Mouse (Mus musculus): ENCODE measurements around the gene Maco1.
A peak's percentile ranks its signal among the peaks of the same experiment; 100 is the strongest.

Gene Maco1

DNA sequence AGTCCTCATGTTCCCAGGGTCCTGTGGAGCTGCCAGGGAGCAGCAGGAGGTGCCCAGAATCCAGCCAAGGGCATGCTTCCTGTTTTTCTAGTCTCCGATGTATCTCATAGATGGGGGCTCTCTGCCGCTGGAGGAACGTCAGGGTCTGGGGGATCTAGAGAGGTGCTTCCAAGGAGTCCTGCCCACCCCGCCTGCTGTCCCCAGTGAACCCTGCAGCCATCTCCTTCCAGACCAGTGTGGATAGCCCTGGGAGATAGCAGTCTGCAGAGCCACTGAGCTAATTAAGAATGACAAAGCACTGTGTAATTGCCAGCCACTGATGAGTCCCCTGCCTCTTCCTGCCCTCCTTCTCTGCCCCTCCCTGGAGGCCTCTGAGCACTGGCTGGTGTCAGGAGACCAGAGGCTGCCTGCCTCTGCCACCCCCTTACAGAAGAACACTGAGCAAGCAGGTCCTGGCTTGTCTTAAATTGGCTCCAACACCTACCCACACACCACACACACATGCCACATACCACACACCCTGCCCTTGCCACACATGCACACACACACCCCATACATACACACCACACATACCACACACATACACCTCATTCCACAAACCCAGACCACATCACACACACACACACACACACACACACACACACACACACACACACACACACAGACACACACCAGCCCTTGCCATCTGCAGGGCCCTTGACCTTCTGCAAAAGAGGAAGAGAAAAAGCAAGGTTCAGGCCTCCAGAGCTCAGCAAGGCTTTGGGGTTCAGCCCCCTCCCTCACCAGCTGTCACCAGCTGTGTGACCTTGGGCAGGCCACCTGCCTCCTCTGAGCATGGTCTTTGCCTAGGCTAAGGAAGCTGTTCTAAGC lies 80.1 kb downstream of the Maco1 start:
- no peak for DNase-seq (ENCODE audit: low spot score in 2 of 2)

DNA sequence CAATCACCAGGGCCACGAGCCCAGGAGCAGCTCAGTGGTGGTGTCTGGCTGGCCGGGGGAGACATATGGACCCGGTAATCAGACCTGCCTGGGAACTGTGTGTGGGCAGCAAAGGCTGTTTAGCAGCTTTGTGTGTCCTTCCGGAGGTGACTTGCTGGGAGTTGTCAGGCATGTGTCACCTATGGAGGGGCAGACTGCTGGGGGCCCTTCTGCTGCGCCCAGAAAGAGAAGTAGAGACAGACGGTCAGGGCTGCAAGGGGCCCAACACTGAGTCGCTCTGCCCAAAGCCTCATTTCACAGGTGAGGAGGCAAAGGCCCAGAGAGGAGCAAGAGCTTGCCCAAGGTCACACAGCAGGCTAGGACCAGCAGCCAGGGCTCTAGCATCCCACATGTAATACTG lies 83.3 kb downstream of the Maco1 start:
- DNase-seq (ENCODE audit: low spot score in 2 of 2) = no peak

DNA sequence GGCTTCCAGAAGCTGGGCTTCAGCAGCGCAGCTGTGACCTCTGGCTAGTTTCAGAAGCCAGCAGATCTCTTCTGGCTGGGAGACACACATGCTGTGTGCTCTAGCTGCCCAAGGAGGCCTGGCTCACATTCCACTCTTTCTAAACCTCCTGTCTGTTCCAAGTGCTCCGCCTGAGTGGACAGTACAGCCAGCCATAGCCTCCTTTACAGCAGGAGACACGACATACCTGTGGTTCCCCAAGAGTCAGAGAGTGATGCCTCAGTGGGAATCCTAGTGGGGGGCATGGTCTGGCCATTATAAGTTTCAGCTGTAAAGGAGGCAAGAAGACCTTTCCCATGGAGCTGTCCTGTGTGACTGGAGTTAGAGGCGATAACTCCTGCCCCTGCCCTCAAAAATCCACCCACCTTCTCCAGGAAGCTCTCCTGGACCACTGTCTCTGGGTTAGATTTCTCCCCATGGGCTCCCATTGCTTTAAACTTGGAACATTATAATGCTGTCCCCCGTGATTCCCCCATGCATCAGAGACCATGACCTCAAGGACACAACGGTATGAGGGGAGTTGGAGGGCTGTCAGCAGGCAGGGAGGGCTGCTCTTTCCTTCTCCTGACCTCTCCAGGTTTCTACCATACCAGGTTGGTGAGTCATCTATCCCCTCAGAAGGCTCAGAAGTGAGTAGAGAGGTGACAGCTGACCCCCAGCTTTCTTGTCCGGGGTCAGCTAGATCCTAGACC lies 83.9 kb downstream of the Maco1 start:
- DNase-seq (ENCODE audit: low spot score in 2 of 2) = no peak

DNA sequence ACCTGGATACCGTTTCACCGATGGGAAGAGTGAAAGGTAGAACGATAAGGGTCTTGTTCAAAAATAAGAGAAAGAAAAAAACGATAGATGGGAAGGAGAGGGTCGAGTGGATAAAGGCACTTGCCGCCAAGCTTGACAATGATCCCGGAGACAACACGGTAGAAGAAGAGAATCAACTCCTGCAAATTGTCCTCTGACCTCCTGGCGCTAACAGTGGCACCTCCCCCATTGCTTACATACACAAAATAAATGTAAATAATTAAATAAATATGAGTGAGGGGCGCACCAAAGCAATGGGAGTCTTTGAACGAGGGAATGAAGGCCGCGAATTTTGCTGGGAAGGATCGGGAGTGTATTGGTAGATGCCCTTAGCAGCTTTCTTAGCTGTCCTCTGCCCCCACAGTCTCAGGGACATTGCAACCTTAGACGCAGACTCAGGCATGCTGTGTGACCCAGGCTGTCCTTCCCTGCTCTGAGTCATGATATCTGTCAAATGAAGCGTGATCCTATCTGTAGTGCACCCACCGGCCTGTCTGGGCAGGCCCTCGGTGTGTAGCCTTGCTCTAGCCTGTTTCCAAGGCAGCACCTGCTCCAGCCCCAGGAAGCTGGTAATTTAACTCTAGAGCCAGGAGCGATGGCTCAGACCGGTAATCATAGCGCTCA lies 84.8 kb downstream of the Maco1 start:
- DNase-seq (ENCODE audit: low spot score in 2 of 2) = no peak

DNA sequence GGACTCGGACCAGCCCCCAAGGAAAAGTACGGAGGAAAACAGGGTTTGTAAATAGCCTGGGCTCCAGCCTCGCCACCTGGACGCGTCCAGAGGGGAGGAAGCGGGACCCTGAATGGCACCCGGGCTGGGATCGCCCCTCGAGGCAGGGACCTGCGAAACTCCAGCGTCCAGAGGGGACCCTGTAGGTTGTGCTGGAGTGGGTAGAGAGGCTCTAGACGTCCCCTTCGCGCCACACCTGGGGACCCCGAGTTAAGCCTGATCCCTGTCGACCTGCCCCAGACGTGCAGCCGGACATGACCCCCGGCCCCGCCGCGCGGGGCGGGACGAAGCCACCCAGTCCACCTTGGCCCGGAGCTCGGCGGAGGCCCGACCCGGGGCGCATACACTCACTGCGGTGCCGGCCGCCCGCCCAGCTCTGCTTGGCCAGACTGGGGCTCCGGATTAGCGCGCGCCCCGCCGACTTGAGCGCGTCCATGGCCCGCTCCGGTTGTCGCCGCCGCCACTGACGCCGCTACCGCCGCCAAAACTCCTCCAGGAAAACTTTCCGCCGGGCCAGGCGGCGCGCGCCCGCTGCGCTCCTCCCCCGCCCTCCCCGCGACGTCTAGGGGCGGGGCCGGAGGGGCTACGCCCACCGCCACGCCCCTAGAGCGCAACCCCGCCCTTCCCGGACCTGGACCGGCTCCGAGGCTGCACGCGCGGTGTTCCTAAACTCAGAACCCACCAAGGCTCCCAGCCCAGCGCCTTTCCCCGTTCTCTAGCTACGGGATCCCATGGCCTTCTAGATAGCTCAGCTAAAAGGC lies 85.5 kb downstream of the Maco1 start, which contains the start of gene Ldlrap1:
Gene Ldlrap1, minus strand, starts transcription at position 599 of the 800 bp plus-strand sequence.
- peak; percentile 79 to 81 for DNase-seq (ENCODE audit: low spot score in 2 of 2)

- DNase-seq (ENCODE audit: low spot score in 2 of 2) = no peak
These were observed 86.2 kb downstream of the Maco1 start for GRCm38 (mm10) chr4:134766904-134767425.

DNA sequence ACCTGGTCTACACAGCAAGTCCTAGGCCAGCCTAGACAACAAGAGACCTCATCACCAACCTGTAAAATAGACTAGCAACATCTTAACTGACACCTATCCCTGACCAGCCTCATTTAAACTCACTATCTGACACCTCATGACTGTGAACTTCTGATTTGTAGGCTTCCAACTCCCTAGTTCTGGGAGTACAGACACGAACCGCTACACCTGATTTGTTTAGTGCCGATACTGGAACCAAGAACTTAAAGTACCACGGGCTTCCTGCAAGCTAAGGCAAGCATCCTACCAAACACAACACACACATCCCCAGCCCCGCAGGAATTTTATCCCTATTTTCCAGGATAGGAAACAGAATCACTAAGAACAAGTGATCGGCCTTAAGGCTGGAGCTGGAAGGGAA lies 86.9 kb downstream of the Maco1 start:
- DNase-seq (ENCODE audit: low spot score in 2 of 2) = no peak

GRCm38 (mm10) chr4:134764333-134764732 lies 88.8 kb downstream of the Maco1 start:
- DNase-seq (ENCODE audit: low spot score in 2 of 2) = no peak

GRCm38 (mm10) chr4:134762360-134762759 lies 90.8 kb downstream of the Maco1 start:
- no peak for DNase-seq (ENCODE audit: low spot score in 2 of 2)

GRCm38 (mm10) chr4:134760793-134761201 lies 92.3 kb downstream of the Maco1 start:
- peak; percentile 64 to 69 for DNase-seq (ENCODE audit: low spot score in 2 of 2)

- DNase-seq (ENCODE audit: low spot score in 2 of 2) = no peak
These were observed 92.9 kb downstream of the Maco1 start for GRCm38 (mm10) chr4:134760281-134760680.

DNA sequence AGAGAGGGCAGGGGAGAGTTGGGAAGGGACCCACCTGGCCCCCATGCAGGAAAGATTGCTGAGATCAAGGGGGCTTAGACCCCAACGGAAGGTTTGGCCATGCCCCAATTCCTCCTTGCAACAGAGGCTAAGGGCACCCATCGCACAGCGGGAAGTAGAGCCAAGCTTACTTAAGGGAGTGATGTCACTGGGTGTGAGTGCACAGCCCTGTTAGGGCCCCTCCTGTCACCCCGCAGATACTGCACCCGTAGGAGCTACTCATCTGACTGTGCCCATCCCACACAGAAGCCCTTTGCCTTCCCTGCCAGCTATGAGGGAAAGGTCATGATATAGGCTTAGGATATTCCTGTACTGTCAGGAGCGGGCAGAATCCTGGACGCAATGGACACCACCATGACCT lies 93.6 kb downstream of the Maco1 start:
- DNase-seq (ENCODE audit: low spot score in 2 of 2) = no peak

DNA sequence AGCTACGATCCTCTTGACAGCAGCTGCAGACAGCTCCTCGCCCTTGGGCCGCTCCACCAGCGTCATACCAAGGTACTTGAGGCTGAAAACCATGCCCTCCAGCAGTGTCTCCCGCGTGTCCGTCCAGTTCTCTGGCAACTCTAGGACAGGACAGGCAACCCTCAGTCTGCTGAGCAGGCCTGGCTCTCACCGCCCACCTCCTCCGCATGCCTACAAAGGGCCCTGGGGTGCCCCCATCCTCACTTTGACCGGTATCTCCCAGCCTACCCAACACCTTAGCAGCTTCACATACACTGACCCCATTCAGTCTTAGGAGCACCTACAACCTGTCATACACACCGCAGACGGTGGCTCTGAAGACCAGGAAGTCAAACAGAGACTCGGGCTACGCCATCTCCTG lies 94.2 kb downstream of the Maco1 start:
- DNase-seq (ENCODE audit: low spot score in 2 of 2) = no peak

GRCm38 (mm10) chr4:134758367-134758766 lies 94.8 kb downstream of the Maco1 start:
- DNase-seq (ENCODE audit: low spot score in 2 of 2) = no peak

DNA sequence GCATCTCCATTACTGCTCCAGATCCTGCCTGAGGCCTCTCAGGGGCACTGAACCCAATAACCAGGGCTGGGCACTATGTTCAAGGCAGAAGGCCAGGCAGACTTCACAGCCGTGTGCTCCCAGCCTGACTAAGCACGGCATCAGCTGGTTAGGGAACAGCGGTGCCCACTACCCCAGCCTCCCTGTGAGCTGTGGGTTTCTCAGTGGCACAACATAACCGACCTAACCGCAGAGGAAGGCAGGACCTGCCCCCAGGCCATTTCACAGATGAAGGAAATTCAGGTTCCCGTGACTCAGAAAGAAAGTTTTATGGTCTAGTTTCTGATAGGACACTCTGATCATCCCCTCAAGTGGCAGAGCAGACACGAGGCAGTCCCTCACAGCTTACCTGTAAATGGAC lies 96.2 kb downstream of the Maco1 start:
- DNase-seq (ENCODE audit: low spot score in 2 of 2) = no peak

- no peak for DNase-seq (ENCODE audit: low spot score in 2 of 2)
These were observed 98.2 kb downstream of the Maco1 start for GRCm38 (mm10) chr4:134754941-134755340.

- no peak for DNase-seq (ENCODE audit: low spot score in 2 of 2)
These were observed 98.8 kb downstream of the Maco1 start for GRCm38 (mm10) chr4:134754371-134754770.

DNA sequence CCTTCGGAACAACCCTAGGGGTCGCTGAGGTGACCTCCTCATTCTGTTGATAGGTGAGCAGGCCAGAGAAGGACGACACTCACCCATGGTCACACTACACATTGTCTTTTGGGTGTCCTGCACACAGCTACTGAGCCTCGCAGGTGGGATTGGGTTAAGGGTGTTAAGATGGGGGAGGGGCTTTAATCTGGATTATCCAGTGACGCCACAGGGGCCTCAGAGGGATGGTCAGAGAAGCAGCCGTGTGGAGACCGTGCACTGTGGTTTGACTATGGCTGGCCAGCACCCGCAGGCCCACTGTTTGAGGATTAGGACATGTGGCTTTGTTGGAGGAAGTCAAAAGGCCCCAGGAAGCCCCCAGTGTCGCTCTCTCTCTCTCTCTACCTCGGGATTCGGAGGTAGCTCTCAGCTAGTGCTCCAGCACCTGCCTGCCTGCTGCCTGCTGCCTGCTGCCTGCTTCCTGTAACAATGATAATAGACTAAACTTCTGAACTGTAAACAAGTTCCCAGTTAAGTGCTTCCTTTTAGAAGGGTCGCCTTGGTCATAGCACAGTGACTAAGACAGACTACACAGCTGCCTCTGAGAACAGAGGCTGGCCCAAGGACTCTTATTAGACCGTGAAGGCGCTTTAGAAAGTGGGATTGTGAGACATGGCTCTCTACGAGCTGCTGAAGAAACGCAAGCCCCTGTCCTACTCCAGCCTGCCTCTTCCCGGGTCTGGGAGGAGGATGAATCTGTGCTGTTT lies 99.5 kb downstream of the Maco1 start:
- DNase-seq (ENCODE audit: low spot score in 2 of 2) = no peak

DNA sequence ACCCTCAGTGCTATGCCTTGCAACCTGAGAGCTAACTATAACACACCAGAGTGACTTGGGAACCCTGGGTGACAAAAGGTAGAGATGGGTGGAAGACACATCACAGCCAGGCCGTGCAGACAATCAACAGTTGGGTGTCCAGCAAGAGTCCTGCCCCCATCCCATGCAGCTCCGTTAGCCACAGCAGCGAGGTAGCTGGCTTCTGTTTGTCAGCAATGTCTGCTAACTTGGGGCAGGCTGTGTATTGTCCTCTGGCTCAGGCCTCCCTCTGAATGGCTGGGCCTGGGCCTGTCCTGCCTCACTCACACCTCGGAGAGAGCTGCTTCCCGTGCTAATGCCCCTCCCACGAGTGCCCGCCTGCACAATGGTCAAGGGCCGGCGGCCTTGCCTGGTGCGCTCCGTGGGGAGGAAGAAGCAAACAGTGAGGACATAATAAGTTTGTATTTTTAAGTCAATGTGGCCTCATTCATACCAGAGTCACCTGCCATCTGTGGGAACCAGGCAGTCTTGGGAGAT lies 100.2 kb downstream of the Maco1 start:
- no peak for DNase-seq (ENCODE audit: low spot score in 2 of 2)

Data from urinary bladder, postnatal 4 days (tissue).